Mouse (Mus musculus): ENCODE measurements around the gene Itga4.

- TF ChIP-seq CTCF (IDR thresholded peaks at IDR 0.05 in 2 of 3, conservative IDR thresholded peaks at IDR 0.05 in 1 of 3; ENCODE audit: control insufficient read depth in 1 of 3, insufficient read depth in 1 of 3, low read depth in 2 of 3, low read length in 3 of 3, poor library complexity in 1 of 3, severe bottlenecking in 1 of 3) (no peak; a peak in 1 of 6 replicates), RCOR1 (IDR thresholded peaks at IDR 0.05; ENCODE audit: low read depth, low read length) (no peak), UBTF (IDR thresholded peaks at IDR 0.05; ENCODE audit: borderline replicate concordance, insufficient read depth, low read depth, low read length) (no peak), CHD2 (IDR thresholded peaks at IDR 0.05; ENCODE audit: low read length) (no peak), USF2 (IDR thresholded peaks at IDR 0.05; ENCODE audit: borderline replicate concordance in 1 of 2, insufficient read depth in 1 of 2, low read depth in 1 of 2, low read length in 2 of 2) (no peak), KAT2A (conservative IDR thresholded peaks at IDR 0.05; ENCODE audit: low read depth, low read length) (no peak), MYC (IDR thresholded peaks at IDR 0.05; ENCODE audit: low read depth, low read length) (no peak), ZMIZ1 (IDR thresholded peaks at IDR 0.05; ENCODE audit: low read depth, low read length) (no peak), JUND (IDR thresholded peaks at IDR 0.05; ENCODE audit: low read depth, low read length) (no peak), MAX (IDR thresholded peaks at IDR 0.05; ENCODE audit: low read length) (no peak)
Measured at GRCm38 (mm10) chr2:79379087-79380041, 124.1 kb downstream of the Itga4 start.

Data from MEL (cell line).